Mouse (Mus musculus) CH12.LX (cell line): ENCODE results near the gene Mfsd2a. TPM values are rescaled to one million over a fixed set of nuclear protein-coding genes. Genes with fewer than 3 reads are reported as not detected.

Experiments
- DNase-seq: peaks from one replicate; pipeline ENCODE4 v3.0.0-alpha.2; 2013; ENCODE audit errors: extremely low read depth
- H3K27ac ChIP-seq: 2 replicates; pipeline ENCODE4 v1.5.1; 2012; ENCODE audit warnings: low read depth, mild to moderate bottlenecking, control low read depth, moderate library complexity; ENCODE audit not compliant: insufficient read depth
- H3K27me3 ChIP-seq: replicated peaks from 2 replicates; pipeline ENCODE3; 2012; ENCODE audit warnings: inconsistent platforms
- H3K36me3 ChIP-seq, 2 experiments: replicated peaks in 1 of 2; 2 replicates each; pipeline versions ENCODE3 to v1.6.1; 2012; ENCODE audit warnings: inconsistent platforms in 1 of 2, low read length in 1 of 2, mild to moderate bottlenecking in 1 of 2, mixed read lengths in 1 of 2, moderate library complexity in 1 of 2; ENCODE audit not compliant: control insufficient read depth in 1 of 2, insufficient read depth in 1 of 2
- H3K4me1 ChIP-seq, 2 experiments: 2 replicates each; pipeline ENCODE4 v1.6.1; 2012; ENCODE audit warnings: inconsistent platforms in 1 of 2, moderate library complexity in 1 of 2; ENCODE audit not compliant: insufficient read depth in 2 of 2, control insufficient read depth in 1 of 2
- H3K4me2 ChIP-seq: 2 replicates; pipeline ENCODE4 v1.6.1; 2012; ENCODE audit warnings: low read depth, mild to moderate bottlenecking, control low read depth; ENCODE audit not compliant: poor library complexity, insufficient read depth, severe bottlenecking
- H3K4me3 ChIP-seq, 3 experiments: fragments of 150-350 bp in 1 of 3; sonication (generic) in 1 of 3; replicated peaks in 1 of 3; 2 replicates each; pipeline versions ENCODE3 to v1.5.1; 2011 to 2012; ENCODE audit warnings: low read depth in 2 of 3, low read length in 2 of 3, mild to moderate bottlenecking in 2 of 3, moderate library complexity in 2 of 3, control low read depth in 1 of 3, improper control_type of control experiment in 1 of 3, inconsistent platforms in 1 of 3, mixed read lengths in 1 of 3; ENCODE audit not compliant: poor library complexity in 1 of 3
- H3K79me2 ChIP-seq: replicated peaks from 2 replicates; pipeline ENCODE4 v1.6.1; 2012; ENCODE audit warnings: mild to moderate bottlenecking, moderate library complexity; ENCODE audit not compliant: control insufficient read depth, poor library complexity, insufficient read depth, severe bottlenecking; ENCODE audit errors: extremely low read depth
- H3K9ac ChIP-seq: 2 replicates; pipeline ENCODE4 v1.6.1; 2012; ENCODE audit warnings: low read depth, mild to moderate bottlenecking, control low read depth, moderate library complexity; ENCODE audit not compliant: insufficient read depth
- H3K9me3 ChIP-seq: replicated peaks from 2 replicates; pipeline ENCODE3; 2012; ENCODE audit warnings: low read length, inconsistent platforms, mixed read lengths
- BHLHE40 ChIP-seq: IDR thresholded peaks from 2 replicates; pipeline ENCODE4 v1.6.1; 2011; ENCODE audit warnings: mild to moderate bottlenecking, low read depth, low read length, improper control_type of control experiment
- CHD1 ChIP-seq: IDR thresholded peaks from 2 replicates; pipeline ENCODE4 v1.6.1; 2012; ENCODE audit warnings: low read depth, low read length, improper control_type of control experiment, inconsistent platforms
- CTCF ChIP-seq, 2 experiments: IDR thresholded peaks in 1 of 2; conservative IDR thresholded peaks in 1 of 2; 2 replicates each; pipeline ENCODE4 v1.5.1; 2011 to 2012; ENCODE audit warnings: low read depth in 2 of 2, low read length in 2 of 2, improper control_type of control experiment in 1 of 2, inconsistent platforms in 1 of 2, mild to moderate bottlenecking in 1 of 2, moderate library complexity in 1 of 2
- EP300 ChIP-seq: IDR thresholded peaks from 2 replicates; pipeline ENCODE4 v1.6.1; 2011; ENCODE audit warnings: low read length, improper control_type of control experiment
- ETS1 ChIP-seq: conservative IDR thresholded peaks from 2 replicates; pipeline ENCODE4 v1.6.1; 2012; ENCODE audit warnings: low read depth, mild to moderate bottlenecking, inconsistent platforms, low read length, improper control_type of control experiment, moderate library complexity
- MAZ ChIP-seq: IDR thresholded peaks from 2 replicates; pipeline ENCODE4 v1.6.1; 2012; ENCODE audit warnings: low read depth, mild to moderate bottlenecking, inconsistent platforms, low read length, improper control_type of control experiment, moderate library complexity
- PAX5 ChIP-seq: IDR thresholded peaks from 2 replicates; pipeline ENCODE4 v1.6.1; 2012; ENCODE audit warnings: low read length, inconsistent platforms, mixed read lengths
- POLR2A ChIP-seq: IDR thresholded peaks from 2 replicates; pipeline ENCODE4 v1.6.1; 2011; ENCODE audit warnings: low read depth, mild to moderate bottlenecking, improper control_type of control experiment, low read length
- RAD21 ChIP-seq: IDR thresholded peaks from 2 replicates; pipeline ENCODE4 v1.6.1; 2011; ENCODE audit warnings: low read depth, mild to moderate bottlenecking, low read length, improper control_type of control experiment, moderate library complexity
- SIN3A ChIP-seq: IDR thresholded peaks from 2 replicates; pipeline ENCODE4 v1.6.1; 2012; ENCODE audit warnings: low read length, improper control_type of control experiment, inconsistent platforms
- SMC3 ChIP-seq: IDR thresholded peaks from 2 replicates; pipeline ENCODE4 v1.6.1; 2011; ENCODE audit warnings: low read depth, low read length, improper control_type of control experiment
- TCF12 ChIP-seq: IDR thresholded peaks from 2 replicates; pipeline ENCODE4 v1.6.1; 2014; ENCODE audit warnings: low read depth, mild to moderate bottlenecking, inconsistent platforms, low read length, improper control_type of control experiment
- ZKSCAN1 ChIP-seq: IDR thresholded peaks from 2 replicates; pipeline ENCODE4 v1.6.1; 2012; ENCODE audit warnings: low read depth, inconsistent platforms, low read length, improper control_type of control experiment, borderline replicate concordance
- dilution Hi-C: fragments of 300-500 bp; cut with MboI; formaldehyde crosslinking; loops from 2 replicates; pipeline ENCODE4 v1.14.3; 2020; ENCODE audit warnings: low sequenced_read_pairs; ENCODE audit not compliant: extremely low pct_unique_long_range_greater_than_20kb, extremely low pct_ligation_motif_present
- in situ Hi-C: fragments of 300-500 bp; cut with MboI; formaldehyde crosslinking; loops from 3 replicates; pipeline ENCODE4 v1.14.3; 2019; ENCODE audit warnings: low sequenced_read_pairs, low pct_ligation_motif_present, low pct_unique_long_range_greater_than_20kb, mixed read lengths
- polyA plus RNA-seq: library from polyadenylated mRNA; unstranded; fragments of >175 nt; gene quantifications from 2 replicates; pipeline ENCODE4 v1.2.1, GENCODE M21; 2012; ENCODE audit warnings: low read depth; ENCODE audit not compliant: insufficient read length
- total RNA-seq, 2 experiments: library from RNA; depleted of rRNA; stranded (reverse); fragments of 300-350 nt in 1 of 2; fragments of >200 nt in 1 of 2; gene quantifications; 2 replicates each; pipeline ENCODE4 v1.2.3; 2012 to 2014

The Mfsd2a gene
- total and polyA plus RNA-seq, 3 experiments, result 17.3 to 18.3 (median 17.4) TPM

GRCm38 (mm10) chr4:122910577-122910976 lies 50.4 kb downstream of the Mfsd2a start:
- H3K36me3 ChIP-seq, result no peaks in the 10 kb centered on the region
- peak; percentile 56 for TF ChIP-seq RAD21
- TF ChIP-seq SMC3, result peak; percentile 60
- peak; percentile 54 to 65; a peak in 3 of 4 replicates for TF ChIP-seq CTCF (conservative IDR thresholded peaks at IDR 0.05 in 1 of 2, IDR thresholded peaks at IDR 0.05 in 1 of 2; ENCODE audit: low read depth in 2 of 2, low read length in 2 of 2)
- TF ChIP-seq SIN3A, result no peak
- dilution Hi-C loops, result no loop called here
- no peak overlapping the region for H3K4me3 ChIP-seq
- peak; percentile 34 for DNase-seq
- in situ Hi-C loops, result loop anchor here (10.0 kb wide), 1 partner anchor 74 kb away; no protein-coding TSS in a partner anchor
- H3K4me1 ChIP-seq, result no peaks in the 10 kb centered on the region
- peaks cover 15% of the 10 kb centered on the region for H3K9me3 ChIP-seq
- H3K79me2 ChIP-seq, result no peaks in the 10 kb centered on the region
- no peak overlapping the region for H3K4me2 ChIP-seq
- H3K27ac ChIP-seq, result no peak overlapping the region
- no peak overlapping the region for H3K9ac ChIP-seq
- no peaks in the 10 kb centered on the region for H3K27me3 ChIP-seq

GRCm38 (mm10) chr4:122909572-122910189 lies 51.3 kb downstream of the Mfsd2a start:
- no peak overlapping the region for H3K4me2 ChIP-seq
- no peak overlapping the region for H3K4me3 ChIP-seq
- no peak for TF ChIP-seq CHD1
- H3K79me2 ChIP-seq, result no peaks in the 10 kb centered on the region
- H3K27me3 ChIP-seq, result no peaks in the 10 kb centered on the region
- H3K36me3 ChIP-seq, result no peaks in the 10 kb centered on the region
- H3K9me3 ChIP-seq, result peaks cover 15% of the 10 kb centered on the region
- H3K4me1 ChIP-seq, result no peaks in the 10 kb centered on the region
- dilution Hi-C loops (no loop called here), in situ Hi-C loops (loop anchor here (10.0 kb wide), 1 partner anchor 75 kb away; no protein-coding TSS in a partner anchor)
- no peak for DNase-seq
- no peak overlapping the region for H3K27ac ChIP-seq
- no peak overlapping the region for H3K9ac ChIP-seq

- Histone ChIP-seq H3K27ac (no peak overlapping the region), H3K36me3 (no peaks in the 10 kb centered on the region), H3K27me3 (no peaks in the 10 kb centered on the region), H3K9ac (no peak overlapping the region), H3K4me3 (no peak overlapping the region), H3K9me3 (peaks cover 3% of the 10 kb centered on the region), H3K4me2 (no peak overlapping the region), H3K4me1 (peaks cover 5 to 10% of the 10 kb centered on the region in 2 experiments; a peak in 3 of 4 replicates), H3K79me2 (no peaks in the 10 kb centered on the region)
- in situ Hi-C loops, result no loop called here
- dilution Hi-C loops, result no loop called here
- DNase-seq, result no peak
- no peak for TF ChIP-seq POLR2A
- TF ChIP-seq, all 38 proteins: peak for 0
Measured at GRCm38 (mm10) chr4:122905359-122905758, 55.6 kb downstream of the Mfsd2a start.

- dilution Hi-C loops (no loop called here), in situ Hi-C loops (no loop called here)
- DNase-seq, result no peak
- TF ChIP-seq ZKSCAN1 (no peak), PAX5 (no peak), EP300 (0 out of 2 replicates have a peak, but pooled peaks have one; percentile 8), POLR2A (no peak), BHLHE40 (peak; percentile 41; the same call in 1 of the 2 replicates), MAZ (no peak), ETS1 (no peak), TCF12 (no peak)
- H3K4me2 ChIP-seq, result no peak overlapping the region
- H3K27ac ChIP-seq, result no peak overlapping the region
- H3K4me3 ChIP-seq, result no peak overlapping the region
- no peaks in the 10 kb centered on the region for H3K79me2 ChIP-seq
- H3K9ac ChIP-seq, result no peak overlapping the region
- peaks cover 5 to 10% of the 10 kb centered on the region in 2 experiments; a peak in 3 of 4 replicates for H3K4me1 ChIP-seq
- peaks cover 3% of the 10 kb centered on the region for H3K9me3 ChIP-seq
- H3K27me3 ChIP-seq, result no peaks in the 10 kb centered on the region
- H3K36me3 ChIP-seq, result no peaks in the 10 kb centered on the region
Measured at GRCm38 (mm10) chr4:122903709-122904108, 57.3 kb downstream of the Mfsd2a start.
